Mouse (Mus musculus) heart, adult 9 months (tissue): ENCODE measurements at regions not wholly inside any gene's neighbourhood (a gene's known extent, or its start where the extent isn't known, plus 50 kb on each side); places are given as distances from the start of the nearest gene placed in this dataset.
A peak's percentile ranks its signal among the peaks of the same experiment; 100 is the strongest.

ENCODE experiments used
- DNase-seq, 2 experiments: peaks; one replicate each; pipeline ENCODE4 v3.0.0; 2022; ENCODE audit warnings: low spot score in 2 of 2

GRCm38 (mm10) chr9:46824703-46825102 lies 173.8 kb upstream of the Gm4791 start:
- DNase-seq: no peak

- DNase-seq: no peak
Observed at GRCm38 (mm10) chr9:46819808-46820207, 178.7 kb upstream of the Gm4791 start.

GRCm38 (mm10) chr9:46819376-46819775 lies 179.2 kb upstream of the Gm4791 start:
- no peak for DNase-seq

- DNase-seq: no peak
Observed at GRCm38 (mm10) chr9:46816126-46816525, 182.4 kb upstream of the Gm4791 start.

GRCm38 (mm10) chr9:46814478-46815241 lies 183.9 kb upstream of the Gm4791 start:
- DNase-seq: peak in 1 of 2 experiments; percentile 11

- DNase-seq: no peak
Observed at GRCm38 (mm10) chr9:46810266-46810665, 188.3 kb upstream of the Gm4791 start.

- DNase-seq: no peak
Observed at GRCm38 (mm10) chr9:46795446-46795845, 203.1 kb upstream of the Gm4791 start.

GRCm38 (mm10) chr9:46789036-46789435 lies 209.5 kb upstream of the Gm4791 start:
- no peak for DNase-seq

GRCm38 (mm10) chr9:46788456-46788855 lies 210.1 kb upstream of the Gm4791 start:
- no peak for DNase-seq

- DNase-seq: no peak
Observed at GRCm38 (mm10) chr9:46784355-46784975, 214.1 kb upstream of the Gm4791 start.

GRCm38 (mm10) chr9:46783597-46784354 lies 214.8 kb upstream of the Gm4791 start:
- no peak for DNase-seq

GRCm38 (mm10) chr9:46781681-46782080 lies 216.9 kb upstream of the Gm4791 start:
- DNase-seq: no peak

- no peak for DNase-seq
Observed at GRCm38 (mm10) chr9:46778769-46779168, 219.8 kb upstream of the Gm4791 start.

GRCm38 (mm10) chr9:46774821-46775220 lies 223.7 kb upstream of the Gm4791 start:
- no peak for DNase-seq

- DNase-seq: no peak
Observed at GRCm38 (mm10) chr9:46760247-46760646, 238.3 kb upstream of the Gm4791 start.

- no peak for DNase-seq
Observed at GRCm38 (mm10) chr9:46757005-46757672, 241.4 kb upstream of the Gm4791 start.

GRCm38 (mm10) chr9:46751981-46752380 lies 246.6 kb upstream of the Gm4791 start:
- no peak for DNase-seq

- no peak for DNase-seq
Observed at GRCm38 (mm10) chr9:46749441-46749840, 249.1 kb upstream of the Gm4791 start.

- no peak for DNase-seq
Observed at GRCm38 (mm10) chr9:46746266-46746665, 252.3 kb upstream of the Gm4791 start.

- DNase-seq: no peak
Observed at GRCm38 (mm10) chr9:46740496-46740895, 258.0 kb upstream of the Gm4791 start.

- DNase-seq: no peak
Observed at GRCm38 (mm10) chr9:46739341-46739740, 259.2 kb upstream of the Gm4791 start.

- DNase-seq: no peak
Observed at GRCm38 (mm10) chr9:46738634-46739033, 259.9 kb upstream of the Gm4791 start.
